Mouse (Mus musculus) G1E (cell line): ENCODE measurements around the gene Frmpd3.

Source experiments
- CTCF ChIP-seq: IDR thresholded peaks from 2 replicates; pipeline ENCODE4 v1.5.1; 2012; ENCODE audit warnings: low read depth, low read length, inconsistent platforms, mixed read lengths
- GATA1 ChIP-seq: IDR thresholded peaks from 2 replicates; pipeline ENCODE4 v1.6.1; 2012; ENCODE audit warnings: borderline replicate concordance, low read length, inconsistent platforms, mixed read lengths

DNA sequence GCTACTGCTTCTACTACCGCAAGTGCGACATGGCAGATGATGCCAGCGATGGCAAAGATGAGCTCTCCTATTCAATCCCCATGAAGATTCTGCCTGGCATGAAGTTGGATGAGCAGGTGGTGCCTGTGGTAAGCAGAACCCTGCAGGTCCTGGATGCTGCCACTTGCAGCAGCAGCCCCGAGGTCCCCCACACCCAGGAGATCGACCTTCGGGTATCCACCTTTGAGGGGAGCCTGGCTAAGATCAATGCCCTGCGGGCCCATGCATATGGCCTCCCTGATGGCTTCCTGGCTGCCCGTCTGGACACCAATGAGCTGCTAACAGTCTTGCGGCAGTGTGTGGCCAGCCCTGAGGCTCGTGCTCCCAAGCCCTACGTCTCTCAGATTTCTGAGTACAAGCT is 90.7 kb downstream of the Frmpd3 start:
- TF ChIP-seq GATA1: no peak
- no peak for TF ChIP-seq CTCF
